Mouse (Mus musculus) layer of hippocampus, postnatal 10 days (tissue): ENCODE measurements at regions not wholly inside any gene's neighbourhood (a gene's known extent, or its start where the extent isn't known, plus 50 kb on each side); places are given as distances from the start of the nearest gene placed in this dataset.
A peak's percentile ranks its signal among the peaks of the same experiment; 100 is the strongest.

Source experiments
- DNase-seq, 2 experiments: peaks; one replicate each; pipeline ENCODE4 v3.0.0; 2021; ENCODE audit warnings: low spot score in 2 of 2

GRCm38 (mm10) chr7:113059211-113059966 lies 105.6 kb downstream of the Rassf10 start:
- peak; percentile 60 to 71 for DNase-seq

- DNase-seq = no peak
Observed at GRCm38 (mm10) chr7:113059967-113060284, 106.2 kb downstream of the Rassf10 start.

- DNase-seq = no peak
Observed at GRCm38 (mm10) chr7:113060991-113061390, 107.2 kb downstream of the Rassf10 start.

GRCm38 (mm10) chr7:113066536-113066935 lies 112.8 kb downstream of the Rassf10 start:
- DNase-seq = no peak

DNA sequence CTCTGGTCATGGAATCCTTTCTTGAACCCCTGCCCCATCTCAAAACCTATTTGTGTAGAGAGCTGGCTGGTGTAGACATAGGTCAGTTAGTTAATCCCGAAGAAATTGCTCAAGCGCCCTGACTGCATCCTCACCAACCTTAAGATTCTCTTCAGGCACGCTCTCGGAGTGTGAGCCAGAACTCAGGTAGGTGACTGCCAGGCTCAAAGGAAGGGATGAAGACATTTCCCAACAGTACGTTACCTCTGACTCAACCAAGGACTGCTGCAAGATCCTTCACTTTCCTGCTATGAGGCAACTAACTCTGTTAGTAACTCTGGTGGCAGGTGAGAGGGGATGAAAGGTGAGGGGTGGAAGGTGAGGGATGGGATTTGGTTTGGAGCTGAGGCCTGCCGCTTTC lies 114.5 kb downstream of the Rassf10 start:
- DNase-seq = no peak

- DNase-seq = no peak
Observed at GRCm38 (mm10) chr7:113069336-113069924, 115.7 kb downstream of the Rassf10 start.

- no peak for DNase-seq
Observed at GRCm38 (mm10) chr7:113071418-113071817, 117.7 kb downstream of the Rassf10 start.

GRCm38 (mm10) chr7:113073781-113074180 lies 120.0 kb downstream of the Rassf10 start:
- no peak for DNase-seq

DNA sequence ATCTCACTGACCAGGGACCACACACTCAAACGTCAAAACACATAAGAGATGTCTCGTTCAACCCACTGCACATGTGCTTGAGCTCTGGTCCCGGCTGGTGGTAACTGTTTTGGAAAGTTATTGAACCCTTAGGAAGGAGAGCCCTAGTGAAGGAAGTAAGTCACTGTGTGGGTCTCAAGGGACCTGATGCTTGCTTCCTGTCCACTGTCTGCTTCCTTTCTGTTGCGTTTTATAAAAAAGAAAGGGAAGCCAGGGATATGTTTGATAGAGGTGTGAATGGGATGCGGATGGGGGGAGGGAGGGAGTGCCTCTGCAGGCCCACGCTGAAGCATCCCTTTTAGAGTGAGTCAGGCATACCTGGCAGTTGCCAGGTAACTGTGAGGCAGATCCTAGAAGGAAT lies 121.6 kb downstream of the Rassf10 start:
- no peak for DNase-seq

DNA sequence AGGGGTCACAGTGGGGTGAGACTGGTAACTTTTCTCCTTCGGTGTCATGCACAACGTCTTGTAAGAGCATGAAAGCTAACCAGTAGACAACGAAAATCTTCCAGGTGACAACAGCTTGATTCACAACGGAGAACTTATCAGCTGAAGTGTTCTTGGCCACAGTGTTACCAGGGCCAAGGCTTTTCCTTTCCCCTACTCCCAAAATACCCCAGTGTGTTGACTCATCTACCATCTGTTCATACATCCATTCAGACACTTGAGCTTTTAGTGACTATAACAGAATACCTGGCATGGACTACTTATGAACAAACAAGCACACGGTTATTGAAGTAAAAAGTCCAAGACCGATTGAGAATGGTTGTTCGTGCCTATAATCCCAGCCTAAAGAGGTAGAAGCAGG lies 122.5 kb downstream of the Rassf10 start:
- DNase-seq = no peak

DNA sequence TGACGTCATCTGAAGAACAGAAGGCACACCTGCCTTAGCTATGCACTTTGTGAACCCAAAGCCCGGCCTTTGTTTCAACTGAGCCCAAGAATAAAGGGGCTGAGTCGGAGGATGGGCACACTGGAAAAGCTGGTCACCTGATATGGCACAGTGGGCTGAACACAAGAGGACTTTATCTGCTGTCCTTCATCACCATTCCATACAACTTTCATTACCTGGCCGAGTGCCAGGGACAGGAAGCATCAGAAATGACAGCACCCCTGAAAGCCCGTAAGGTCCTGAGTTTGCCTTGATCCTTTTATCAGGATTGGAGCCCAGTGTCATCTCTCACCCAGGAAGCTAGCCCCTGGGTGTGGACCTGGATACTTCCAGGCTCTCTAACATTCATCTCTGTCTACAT lies 126.1 kb upstream of the Arntl start:
- DNase-seq = no peak

DNA sequence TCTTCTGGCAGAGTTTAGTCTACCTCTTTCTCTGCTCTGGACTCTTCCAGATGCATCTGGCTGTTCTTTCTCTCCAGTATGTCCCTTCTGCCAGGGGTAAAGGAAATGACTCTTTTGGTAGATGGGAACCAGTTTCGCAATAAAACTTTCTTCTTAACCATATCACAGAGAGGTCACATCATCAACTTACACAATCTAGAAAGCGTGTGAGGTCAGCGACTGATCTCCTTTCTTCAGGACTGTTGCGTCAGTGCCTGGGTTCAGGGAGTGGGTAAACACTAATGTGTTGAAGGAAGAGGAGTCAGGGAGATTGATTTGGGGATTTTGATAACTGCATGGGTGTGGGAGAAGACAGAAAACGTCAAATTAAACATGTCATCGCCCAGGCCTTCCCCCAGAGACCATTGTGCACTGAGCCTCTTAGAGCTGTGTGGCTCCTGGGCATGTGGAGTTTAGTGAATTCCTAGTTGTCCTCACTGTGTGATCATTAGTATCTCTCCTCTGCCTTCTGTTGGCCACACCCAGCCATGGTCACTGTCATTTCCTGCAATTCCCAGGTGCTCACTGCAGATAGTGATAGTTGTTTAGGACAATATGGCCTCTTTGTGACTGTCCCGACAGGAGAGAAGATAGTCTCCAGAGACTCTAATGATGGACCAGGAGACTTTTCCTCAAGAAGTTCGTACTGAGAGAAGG lies 122.2 kb upstream of the Arntl start:
- DNase-seq = no peak

- DNase-seq = no peak
Observed at GRCm38 (mm10) chr7:113086158-113086557, 121.1 kb upstream of the Arntl start.

- DNase-seq = no peak
Observed at GRCm38 (mm10) chr7:113087646-113088045, 119.6 kb upstream of the Arntl start.

DNA sequence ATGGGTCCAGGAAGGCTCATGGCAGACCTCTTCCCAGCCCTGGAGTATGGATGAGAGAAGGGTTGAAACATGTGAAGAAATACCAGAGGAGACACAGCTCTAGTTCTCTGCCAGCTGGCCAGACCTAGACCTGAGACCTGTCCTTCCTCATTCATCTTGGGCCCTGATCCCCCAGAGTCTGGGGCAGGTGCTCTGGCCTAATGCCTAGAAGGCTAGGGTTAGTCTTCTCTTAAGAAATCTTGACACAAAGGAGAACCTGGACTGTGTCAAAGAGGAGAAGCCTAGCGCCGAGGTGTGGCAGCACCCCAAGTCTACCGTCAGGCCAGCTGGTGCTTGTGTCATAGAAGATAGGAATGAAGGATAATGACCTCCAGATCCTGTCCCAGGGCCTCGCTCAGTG lies 118.2 kb upstream of the Arntl start:
- no peak for DNase-seq

DNA sequence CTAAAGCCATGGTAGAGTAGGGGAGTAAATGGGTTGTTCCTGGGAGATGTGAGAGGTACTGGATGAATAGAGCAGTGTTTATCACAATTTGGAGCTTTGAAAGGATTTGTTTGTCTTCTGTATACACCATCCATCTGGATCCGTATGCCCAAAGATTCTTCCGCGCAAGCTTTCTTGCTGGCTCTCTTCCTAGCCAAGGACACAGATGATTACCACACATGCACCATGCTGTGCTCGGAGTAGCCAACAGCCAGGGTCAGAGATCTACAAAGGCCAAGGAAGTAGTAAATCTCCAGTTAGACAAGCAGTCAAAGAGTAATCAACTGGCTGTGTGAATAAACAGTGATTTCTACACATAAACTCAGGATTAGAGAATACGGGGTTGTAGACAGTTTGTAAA lies 113.3 kb upstream of the Arntl start:
- no peak for DNase-seq

GRCm38 (mm10) chr7:113095092-113095491 lies 112.2 kb upstream of the Arntl start:
- no peak for DNase-seq

- no peak for DNase-seq
Observed at GRCm38 (mm10) chr7:113104265-113104664, 103.0 kb upstream of the Arntl start.

DNA sequence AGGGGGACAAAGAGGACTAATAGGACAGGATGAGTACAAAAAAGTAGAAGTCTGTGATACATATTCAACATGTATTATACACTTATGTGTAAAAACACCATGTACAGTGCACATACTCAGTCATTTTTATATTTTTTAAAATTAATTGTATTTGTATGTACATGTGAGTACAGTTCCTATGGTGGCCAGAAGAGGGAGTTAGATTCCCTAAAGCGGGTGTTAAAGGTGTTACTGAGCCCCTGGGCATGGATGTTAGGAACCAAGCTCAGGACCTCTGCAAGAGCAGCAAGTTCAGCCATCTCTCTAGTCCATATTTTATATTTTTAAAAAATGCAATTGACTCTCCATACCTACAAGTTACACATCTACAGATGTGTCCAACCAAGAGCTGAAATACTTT lies 101.9 kb upstream of the Arntl start:
- DNase-seq = no peak

DNA sequence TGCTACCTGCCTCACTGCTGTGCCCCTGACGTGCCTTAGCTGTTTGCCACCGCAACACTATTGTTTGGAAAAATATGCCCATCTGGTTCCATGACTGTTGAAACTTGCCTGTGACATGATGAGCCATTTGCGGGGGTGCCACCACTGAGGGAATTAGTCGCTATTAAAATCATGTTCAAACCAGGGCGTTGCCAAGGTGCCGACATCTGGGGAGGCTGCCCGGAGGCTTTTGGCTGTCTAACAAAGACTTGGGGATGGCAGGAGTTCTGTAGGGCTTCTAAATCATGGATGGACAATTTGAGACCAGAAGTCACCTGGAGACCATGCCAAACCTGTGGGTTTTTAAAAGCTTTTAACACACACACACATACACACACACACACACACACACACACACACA lies 100.5 kb upstream of the Arntl start:
- DNase-seq = peak; percentile 28 to 41

DNA sequence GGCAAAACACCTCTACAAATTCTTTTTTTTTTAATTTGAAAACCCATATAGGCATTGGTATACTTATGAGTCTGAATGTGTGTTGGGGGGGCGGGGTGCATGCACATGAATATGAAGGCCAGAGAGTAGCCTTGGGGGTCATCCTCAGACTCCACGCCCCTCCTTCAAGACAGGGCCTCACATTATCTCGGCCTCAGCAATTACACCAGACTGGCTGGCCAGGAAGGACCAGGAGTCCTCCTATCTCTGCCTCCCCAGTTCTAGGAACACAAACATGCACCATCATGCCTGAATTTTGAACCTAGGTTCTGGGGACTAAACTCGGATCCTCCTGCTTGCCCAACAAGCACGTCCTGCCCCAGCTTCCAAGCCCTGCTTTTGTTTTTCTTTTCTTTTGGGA lies 99.3 kb upstream of the Arntl start:
- DNase-seq = no peak

DNA sequence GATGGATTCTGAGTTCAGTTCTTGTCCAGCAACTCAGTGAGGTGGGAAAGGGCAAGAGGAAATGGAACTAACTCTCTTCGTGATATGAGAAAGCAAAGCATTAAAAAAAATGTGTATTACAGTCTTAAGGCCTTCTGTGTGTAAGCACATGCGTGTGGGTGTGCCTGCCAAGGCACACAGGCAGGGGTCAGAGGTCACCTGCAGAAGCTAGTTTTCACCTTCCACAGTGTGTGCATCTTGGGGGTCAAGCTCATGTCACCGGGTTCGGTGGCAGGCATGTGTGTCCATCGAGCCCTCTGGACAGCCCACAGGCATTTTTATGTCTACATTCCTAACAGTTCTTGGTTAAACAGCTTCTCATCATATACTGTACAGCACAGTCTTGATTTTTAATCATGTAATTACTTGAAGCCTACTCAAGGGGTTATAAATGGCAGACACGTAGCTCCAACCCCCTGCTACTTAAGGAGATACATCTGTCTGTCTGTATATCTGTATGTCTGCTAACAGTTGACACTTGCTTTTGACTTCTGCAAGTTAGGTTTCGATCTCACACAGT lies 98.7 kb upstream of the Arntl start:
- no peak for DNase-seq
